Mouse (Mus musculus): ENCODE measurements around the gene Stard3.

The Stard3 gene

DNA sequence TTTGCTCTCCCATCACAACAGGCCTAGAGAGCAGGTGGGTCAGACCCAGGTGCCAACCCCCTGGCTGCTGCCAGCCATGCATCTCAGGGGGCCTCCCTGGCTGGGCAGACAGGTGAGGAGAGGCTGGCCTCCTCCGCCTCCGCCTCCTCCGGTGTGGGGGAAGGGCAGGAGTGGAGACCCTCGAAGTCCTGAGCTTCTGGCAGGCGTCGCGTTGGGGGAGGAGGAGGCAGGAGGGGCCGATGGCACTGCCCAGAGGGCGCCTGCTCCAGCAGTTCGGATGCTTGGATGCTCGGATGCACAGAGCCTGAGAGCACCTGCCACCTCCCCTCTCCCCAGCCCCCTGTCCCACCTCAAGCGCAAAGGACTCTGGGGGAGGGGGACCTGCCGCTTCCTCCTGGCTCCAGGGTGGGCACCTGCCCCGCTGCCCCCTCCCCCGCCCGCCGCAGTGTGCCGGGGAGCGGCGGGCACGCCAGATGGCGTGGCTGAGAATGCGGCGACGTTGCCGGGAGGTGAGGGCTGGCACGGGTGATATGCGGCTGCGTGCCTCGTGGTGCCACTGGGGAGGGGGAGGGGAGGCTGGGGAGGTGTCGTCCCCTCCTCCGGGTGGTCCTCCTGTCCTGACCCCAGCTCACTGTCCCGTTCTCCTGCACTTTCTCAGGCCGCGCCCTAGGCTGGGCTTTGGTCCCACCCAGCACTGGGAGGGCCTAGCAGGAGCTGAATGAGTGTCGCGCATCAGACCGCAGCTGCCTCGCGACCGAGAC is 24.0 kb upstream of the Stard3 start:
- DNase-seq (ENCODE audit: low read depth, low spot score), result no peak
- Histone ChIP-seq H3K36me3 (ENCODE audit: control insufficient read depth, insufficient read depth, low read length, poor library complexity, severe bottlenecking) (no peaks in the 10 kb centered on the region), H3K27me3 (ENCODE audit: control insufficient read depth, insufficient read depth, low read length, poor library complexity, severe bottlenecking) (0 out of 2 replicates have a peak, but pooled peaks cover 1% of the 10 kb centered on the region)

DNA sequence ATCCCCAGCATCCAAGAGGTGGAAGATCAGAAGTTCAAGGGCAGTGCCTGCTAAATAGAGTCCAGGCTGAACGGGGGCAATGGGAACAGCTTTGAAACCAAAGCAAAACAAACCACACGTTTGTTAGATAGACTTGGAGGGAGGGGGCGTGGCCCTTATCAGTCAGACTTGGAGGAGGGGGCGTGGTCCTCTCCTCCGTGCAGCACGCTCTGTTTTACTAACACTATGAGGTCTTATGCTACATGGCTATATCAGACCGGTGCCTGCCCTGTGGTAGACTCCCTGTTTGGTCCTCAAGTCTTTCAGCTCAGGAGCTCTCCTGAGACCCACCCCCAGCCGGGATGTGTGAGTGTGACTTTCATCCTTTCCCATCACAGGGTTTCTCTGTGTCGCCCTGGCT is 22.9 kb upstream of the Stard3 start:
- H3K27me3 ChIP-seq (ENCODE audit: control insufficient read depth, insufficient read depth, low read length, poor library complexity, severe bottlenecking), result no peaks in the 10 kb centered on the region
- H3K36me3 ChIP-seq (ENCODE audit: control insufficient read depth, insufficient read depth, low read length, poor library complexity, severe bottlenecking), result no peaks in the 10 kb centered on the region
- DNase-seq (ENCODE audit: low read depth, low spot score), result no peak

DNA sequence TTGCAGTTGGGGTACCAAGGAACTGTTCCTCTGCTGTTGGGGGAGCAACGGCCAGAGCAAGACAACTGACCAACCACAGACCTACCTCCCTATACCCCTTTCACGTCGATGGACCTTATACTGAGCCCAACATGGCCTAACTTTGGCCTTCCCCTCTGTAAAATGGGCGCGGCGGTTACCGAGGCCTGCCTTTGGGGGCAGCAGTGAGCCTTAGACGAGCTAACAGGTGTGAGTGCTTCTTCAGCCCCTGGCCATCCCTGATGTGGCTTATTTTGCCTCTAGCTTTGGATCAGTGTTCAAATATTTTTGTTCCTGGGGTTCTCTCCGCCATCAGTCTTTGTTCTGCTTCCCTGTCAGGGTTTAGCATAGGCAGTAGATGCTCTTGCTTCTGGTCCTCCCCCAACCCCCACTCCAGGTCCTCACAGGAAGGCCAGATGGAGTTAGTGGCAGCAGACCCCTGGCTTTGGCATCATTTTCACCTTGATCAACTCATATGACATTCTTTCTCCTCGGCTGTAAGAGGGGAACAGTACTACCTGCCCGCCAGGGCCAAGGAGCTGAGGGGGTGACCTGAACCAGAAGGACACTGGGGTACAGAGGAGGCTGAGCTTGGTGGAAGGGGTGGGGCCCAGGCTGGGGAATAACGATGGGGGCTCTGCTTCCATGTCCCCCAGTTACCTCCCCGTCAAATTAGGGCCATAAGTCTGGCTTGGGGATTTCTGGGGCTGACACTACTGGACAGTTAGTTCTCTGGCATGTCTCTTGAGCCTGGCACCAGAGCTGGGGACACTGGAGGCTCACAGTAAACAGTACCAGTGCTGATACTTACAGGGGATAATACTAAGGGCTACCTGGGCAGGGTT is 21.7 kb upstream of the Stard3 start:
- DNase-seq (ENCODE audit: low read depth, low spot score), result peak; percentile 65

DNA sequence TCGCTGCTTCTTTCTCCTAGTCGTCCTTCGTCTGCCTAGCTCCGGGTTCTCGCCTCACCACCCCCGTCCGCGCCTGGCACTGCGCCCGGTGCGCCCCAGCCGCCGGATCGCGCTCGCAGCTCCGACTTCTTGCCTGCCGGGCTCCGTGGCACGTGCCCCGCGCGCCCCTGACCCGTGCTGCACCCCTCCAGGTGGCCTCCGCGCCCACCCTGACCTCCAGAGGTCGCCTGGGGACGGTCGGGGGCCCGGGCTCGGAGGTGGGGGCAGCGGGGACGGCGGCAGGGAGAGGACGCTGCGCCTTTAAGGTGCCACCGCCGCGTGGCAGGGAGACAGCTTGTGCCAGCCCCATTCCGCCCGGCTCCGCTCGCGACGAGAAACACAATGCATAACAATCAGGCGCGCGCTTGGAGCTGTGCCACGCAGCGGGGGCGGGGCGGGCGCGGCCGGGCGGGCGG is 19.6 kb upstream of the Stard3 start:
- Histone ChIP-seq H3K36me3 (ENCODE audit: control insufficient read depth, insufficient read depth, low read length, poor library complexity, severe bottlenecking) (no peaks in the 10 kb centered on the region), H3K27me3 (ENCODE audit: control insufficient read depth, insufficient read depth, low read length, poor library complexity, severe bottlenecking) (no peaks in the 10 kb centered on the region)
- DNase-seq (ENCODE audit: low read depth, low spot score), result no peak

More for the DNA sequence above, 21.7 kb upstream of the Stard3 start:
- Histone ChIP-seq H3K36me3 (ENCODE audit: control insufficient read depth, insufficient read depth, low read length, poor library complexity, severe bottlenecking) (no peaks in the 10 kb centered on the region), H3K27me3 (ENCODE audit: control insufficient read depth, insufficient read depth, low read length, poor library complexity, severe bottlenecking) (no peaks in the 10 kb centered on the region)

DNA sequence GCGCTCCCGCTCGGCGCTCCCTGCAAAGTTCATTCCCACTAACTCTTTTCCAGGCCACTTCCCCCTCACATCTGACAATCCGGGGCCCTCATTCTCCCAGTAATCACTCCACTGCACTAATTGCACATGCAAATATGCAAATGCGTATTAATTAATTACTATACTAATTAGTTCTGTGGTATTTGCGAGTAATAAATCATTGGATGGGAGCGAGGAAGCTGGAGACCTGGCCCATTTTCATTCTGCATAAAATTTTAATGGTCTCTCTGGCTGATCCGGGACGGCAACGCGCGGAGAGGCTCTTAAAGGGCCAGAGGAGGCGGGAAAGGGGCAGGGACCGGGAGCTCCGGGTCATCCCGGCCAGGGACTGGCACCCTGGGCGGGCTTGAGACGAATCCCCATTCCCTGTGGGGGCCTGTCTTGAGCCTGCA is 19.1 kb upstream of the Stard3 start:
- no peaks in the 10 kb centered on the region for H3K27me3 ChIP-seq (ENCODE audit: control insufficient read depth, insufficient read depth, low read length, poor library complexity, severe bottlenecking)
- DNase-seq (ENCODE audit: low read depth, low spot score), result no peak
- H3K36me3 ChIP-seq (ENCODE audit: control insufficient read depth, insufficient read depth, low read length, poor library complexity, severe bottlenecking), result no peaks in the 10 kb centered on the region

DNA sequence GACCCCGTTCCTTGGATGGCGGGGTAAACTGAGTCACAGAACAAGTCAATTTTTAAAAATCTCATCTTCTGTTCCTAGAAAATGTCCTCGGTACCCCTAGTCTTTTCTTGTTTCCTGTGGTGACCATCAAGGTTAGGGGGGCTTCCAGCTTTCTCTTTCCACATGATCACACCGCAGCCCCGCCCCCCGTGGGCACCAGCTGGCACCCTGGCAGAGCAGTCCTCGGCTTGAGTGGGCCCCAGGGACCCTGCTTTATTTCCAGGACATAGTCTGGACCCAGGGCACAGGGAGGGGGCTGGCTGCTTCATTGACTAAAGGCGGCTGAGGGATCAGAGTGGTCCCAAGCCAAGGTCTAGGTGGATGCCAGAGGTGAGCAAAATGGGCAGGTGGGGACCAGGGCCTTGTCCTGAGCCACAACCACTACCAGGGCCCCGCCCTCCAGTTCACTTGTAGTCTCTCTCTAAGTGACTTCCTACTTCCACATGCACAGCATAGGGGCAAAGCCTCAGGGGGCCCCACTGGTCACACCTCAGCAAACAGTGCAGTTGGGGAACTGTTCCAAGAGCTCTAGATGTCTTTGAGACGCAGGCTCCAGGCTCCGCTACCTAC is 18.4 kb upstream of the Stard3 start:
- DNase-seq (ENCODE audit: low read depth, low spot score), result peak; percentile 70
- Histone ChIP-seq H3K27me3 (ENCODE audit: control insufficient read depth, insufficient read depth, low read length, poor library complexity, severe bottlenecking) (no peaks in the 10 kb centered on the region), H3K36me3 (ENCODE audit: control insufficient read depth, insufficient read depth, low read length, poor library complexity, severe bottlenecking) (no peaks in the 10 kb centered on the region)

DNA sequence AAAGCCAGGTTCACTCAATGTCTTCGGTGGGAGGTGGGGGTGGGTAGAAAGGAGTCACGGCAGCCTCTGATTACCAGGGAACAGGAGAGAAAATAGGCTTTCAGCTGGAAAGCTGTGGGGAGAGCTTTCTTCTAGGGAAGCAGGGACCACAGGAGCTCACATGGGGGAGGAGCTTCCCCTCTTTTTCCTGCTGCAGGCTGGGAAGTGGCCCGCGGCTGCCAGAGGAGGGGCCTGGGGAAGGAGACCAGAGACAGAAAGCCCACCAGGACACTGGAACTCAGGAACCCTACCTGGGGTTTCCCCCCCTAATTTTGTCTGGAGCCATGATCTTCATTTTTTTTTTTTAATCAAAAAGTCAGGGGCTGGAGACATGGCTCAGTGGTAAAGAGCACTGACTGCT is 17.6 kb upstream of the Stard3 start:
- H3K36me3 ChIP-seq (ENCODE audit: control insufficient read depth, insufficient read depth, low read length, poor library complexity, severe bottlenecking), result no peaks in the 10 kb centered on the region
- DNase-seq (ENCODE audit: low read depth, low spot score), result no peak
- H3K27me3 ChIP-seq (ENCODE audit: control insufficient read depth, insufficient read depth, low read length, poor library complexity, severe bottlenecking), result no peaks in the 10 kb centered on the region

DNA sequence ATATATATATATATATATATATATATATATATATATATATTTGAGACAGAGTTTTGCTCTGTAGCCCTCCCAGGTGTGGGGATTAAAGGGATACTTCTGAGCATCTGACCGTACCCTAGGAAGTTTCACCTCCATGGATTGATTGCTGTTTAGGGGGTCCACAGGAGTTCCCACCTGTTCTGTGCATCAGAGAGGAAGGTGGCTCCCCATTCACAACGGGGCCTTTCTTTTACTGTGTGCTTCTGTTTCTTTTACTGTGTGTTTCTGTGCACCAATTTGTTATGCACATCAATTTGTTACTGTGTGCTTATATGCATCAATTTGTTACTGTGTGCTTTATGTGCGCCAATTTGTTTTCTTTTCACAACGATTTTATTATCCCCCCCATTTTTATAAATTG is 17.0 kb upstream of the Stard3 start:
- Histone ChIP-seq H3K27me3 (ENCODE audit: control insufficient read depth, insufficient read depth, low read length, poor library complexity, severe bottlenecking) (no peaks in the 10 kb centered on the region), H3K36me3 (ENCODE audit: control insufficient read depth, insufficient read depth, low read length, poor library complexity, severe bottlenecking) (no peaks in the 10 kb centered on the region)
- no peak for DNase-seq (ENCODE audit: low read depth, low spot score)

DNA sequence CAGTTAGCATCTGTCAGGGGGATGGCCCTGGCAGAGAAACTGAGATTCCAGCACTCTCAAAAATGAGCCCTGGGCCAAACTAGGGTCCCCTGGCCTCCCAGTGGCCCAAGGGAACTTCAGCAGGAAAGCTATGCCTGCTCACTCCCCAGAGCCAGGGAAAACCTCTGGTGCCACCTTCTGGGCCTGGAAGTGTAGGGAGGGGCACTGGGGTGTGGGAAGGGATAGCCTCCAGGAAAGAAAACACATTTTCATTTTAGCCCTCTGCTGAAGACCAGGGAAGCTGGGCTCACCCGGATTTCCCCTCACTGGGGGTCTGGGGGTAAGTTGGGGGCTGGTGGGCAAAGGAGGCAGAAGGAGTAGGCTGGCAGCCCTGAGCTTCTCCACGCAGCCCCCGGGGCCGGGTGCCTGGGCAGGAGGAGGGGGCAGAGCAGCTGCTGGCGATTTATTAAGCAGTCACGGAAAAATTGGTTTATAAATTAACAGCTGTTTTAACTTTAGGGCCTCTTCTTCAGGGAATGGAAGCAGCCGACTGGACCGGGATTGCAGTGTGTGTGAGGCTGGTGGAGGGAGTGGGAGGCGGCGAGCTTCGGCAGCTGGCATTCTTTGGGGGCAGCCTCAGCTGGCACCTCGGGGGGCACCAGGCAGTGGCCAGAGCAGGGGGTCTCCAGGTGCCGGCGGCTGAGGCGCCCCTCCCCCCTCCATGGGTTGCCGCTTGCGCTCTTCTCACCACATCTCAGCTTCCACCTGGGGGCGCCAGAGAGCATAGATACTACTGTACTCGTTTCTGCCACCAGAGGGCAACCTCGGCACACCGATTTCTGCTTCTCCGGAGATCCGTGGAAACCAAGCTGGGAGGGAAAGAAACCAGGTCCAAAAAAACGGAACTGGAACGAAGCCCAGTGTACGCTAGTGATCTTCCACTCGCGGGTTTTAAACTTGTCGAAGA is 15.9 kb upstream of the Stard3 start:
- Histone ChIP-seq H3K36me3 (ENCODE audit: control insufficient read depth, insufficient read depth, low read length, poor library complexity, severe bottlenecking) (no peaks in the 10 kb centered on the region), H3K27me3 (ENCODE audit: control insufficient read depth, insufficient read depth, low read length, poor library complexity, severe bottlenecking) (no peaks in the 10 kb centered on the region)
- peak; percentile 93 for DNase-seq (ENCODE audit: low read depth, low spot score)

DNA sequence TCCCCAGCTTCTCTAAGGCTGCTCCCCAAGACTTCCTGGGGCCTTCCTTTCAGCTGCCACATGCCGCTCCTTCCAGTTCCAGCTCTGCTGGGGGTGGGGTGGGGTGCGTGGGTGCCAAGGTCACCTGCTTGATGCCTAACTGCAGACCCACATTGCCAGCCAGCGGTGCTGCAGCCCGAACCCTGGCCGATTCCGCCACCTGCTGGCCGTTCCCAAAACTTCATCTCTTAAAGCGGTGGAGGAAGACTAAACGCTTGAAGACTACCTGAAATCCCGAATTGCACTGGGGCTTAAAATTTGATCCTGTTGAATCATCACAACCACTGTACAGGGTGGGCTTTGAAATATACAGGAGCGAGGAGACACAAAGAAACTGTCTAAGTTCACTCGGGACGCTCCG is 12.9 kb upstream of the Stard3 start:
- Histone ChIP-seq H3K36me3 (ENCODE audit: control insufficient read depth, insufficient read depth, low read length, poor library complexity, severe bottlenecking) (no peaks in the 10 kb centered on the region), H3K27me3 (ENCODE audit: control insufficient read depth, insufficient read depth, low read length, poor library complexity, severe bottlenecking) (peaks cover 2% of the 10 kb centered on the region; the same call in 1 of the 2 replicates)
- DNase-seq (ENCODE audit: low read depth, low spot score), result peak; percentile 76

DNA sequence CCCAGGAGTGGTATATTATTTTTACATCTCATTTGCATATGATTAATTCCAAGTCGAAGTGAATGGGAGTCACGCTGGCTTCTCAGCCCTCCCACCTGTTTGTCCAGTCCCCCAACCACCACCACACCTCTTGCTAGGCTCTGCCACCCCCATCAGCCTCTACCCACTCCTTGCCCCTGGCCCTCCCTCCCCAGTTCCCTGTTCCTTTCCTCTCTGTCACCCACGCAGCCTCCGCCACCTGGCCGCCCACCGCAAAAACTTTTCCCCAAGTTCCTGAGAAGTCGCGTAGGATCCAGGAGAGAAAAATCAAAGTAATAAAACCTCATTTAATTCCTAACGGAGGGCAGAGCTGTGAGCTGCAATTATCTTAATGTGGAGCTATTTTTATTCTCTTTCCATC is 12.0 kb upstream of the Stard3 start:
- DNase-seq (ENCODE audit: low read depth, low spot score), result no peak

DNA sequence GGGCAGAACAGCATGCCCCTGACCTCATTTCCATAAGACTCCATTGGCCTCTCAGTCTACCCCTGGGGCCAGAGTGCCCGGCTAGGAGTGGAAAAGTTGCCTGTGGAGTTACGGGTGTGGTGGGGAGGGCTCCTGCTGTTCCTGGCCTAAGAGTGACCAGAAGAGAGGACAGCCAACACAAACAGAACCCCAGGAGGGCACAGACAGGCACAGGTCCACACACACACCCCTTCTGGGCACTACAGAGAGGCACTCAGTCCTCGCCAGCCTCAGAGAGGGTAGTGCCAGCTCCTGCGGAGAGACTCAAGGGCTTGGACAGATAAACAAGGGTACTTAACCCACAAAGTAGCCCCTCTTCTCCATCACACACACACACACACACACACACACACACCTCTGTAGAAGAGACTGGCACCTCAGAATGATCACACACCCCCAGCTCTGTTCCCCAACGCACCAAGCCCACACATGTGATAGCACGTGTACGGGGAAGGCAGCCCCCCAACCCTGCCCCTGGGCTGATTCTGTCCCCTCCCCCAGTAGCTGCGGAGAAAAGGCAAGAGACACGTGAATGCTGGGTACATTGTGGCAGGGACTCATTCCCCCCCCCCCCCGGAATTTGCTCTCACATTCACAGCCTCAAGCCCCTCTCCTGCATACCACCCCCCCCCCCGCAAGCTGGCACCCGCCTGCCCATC is 10.6 kb upstream of the Stard3 start:
- no peak for DNase-seq (ENCODE audit: low read depth, low spot score)
- H3K36me3 ChIP-seq (ENCODE audit: control insufficient read depth, insufficient read depth, low read length, poor library complexity, severe bottlenecking), result no peaks in the 10 kb centered on the region
- peaks cover 2% of the 10 kb centered on the region; the same call in 1 of the 2 replicates for H3K27me3 ChIP-seq (ENCODE audit: control insufficient read depth, insufficient read depth, low read length, poor library complexity, severe bottlenecking)

More for the DNA sequence above, 12.0 kb upstream of the Stard3 start:
- H3K27me3 ChIP-seq (ENCODE audit: control insufficient read depth, insufficient read depth, low read length, poor library complexity, severe bottlenecking), result peaks cover 2% of the 10 kb centered on the region; the same call in 1 of the 2 replicates
- no peaks in the 10 kb centered on the region for H3K36me3 ChIP-seq (ENCODE audit: control insufficient read depth, insufficient read depth, low read length, poor library complexity, severe bottlenecking)

DNA sequence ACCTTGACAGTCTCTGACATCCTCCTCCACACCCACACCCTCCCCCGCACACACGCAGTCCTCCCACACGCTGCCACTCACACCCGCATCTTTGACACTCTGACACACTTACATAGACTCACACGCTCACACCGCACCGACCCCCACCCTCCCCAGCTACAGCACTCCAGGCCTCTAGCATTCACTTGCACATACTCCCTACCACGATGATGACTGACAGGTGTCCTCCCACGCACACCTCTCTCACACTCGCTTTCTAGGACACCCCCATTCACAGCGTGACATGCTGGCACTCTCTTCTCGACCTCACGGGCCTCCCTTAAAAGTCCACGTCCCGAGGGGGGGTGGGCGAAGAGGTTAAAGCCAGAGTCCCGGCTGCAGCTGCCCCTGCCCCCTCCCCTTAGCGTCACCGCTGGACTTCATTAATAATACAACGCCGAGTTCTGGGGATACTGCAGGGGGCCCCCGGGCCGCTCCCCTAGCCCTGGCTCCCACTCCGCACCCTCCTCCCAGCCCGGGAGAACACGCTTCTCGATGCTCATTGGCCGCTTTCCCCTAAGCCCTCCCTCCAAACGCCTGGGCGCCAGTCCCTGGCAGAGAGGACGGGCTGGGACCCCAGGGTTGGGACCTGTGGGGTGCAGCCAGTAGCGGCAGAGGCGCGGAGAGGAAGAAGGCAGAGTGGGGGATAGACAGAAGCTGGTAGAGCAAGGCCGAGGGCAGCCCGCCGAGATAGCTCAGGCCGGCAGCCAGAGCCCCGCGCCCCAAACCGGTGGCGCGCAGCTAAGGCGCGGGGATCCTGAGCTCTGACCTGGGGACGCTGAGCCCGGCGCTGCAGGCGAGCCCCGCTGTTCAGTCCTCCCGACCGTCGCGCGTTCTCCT is 9.8 kb upstream of the Stard3 start, which contains the start of gene Ppp1r1b:
Gene Ppp1r1b (plus strand): TSS at position 322 of the 879 bp plus-strand sequence.
- Histone ChIP-seq H3K27me3 (ENCODE audit: control insufficient read depth, insufficient read depth, low read length, poor library complexity, severe bottlenecking) (peaks cover 2% of the 10 kb centered on the region; the same call in 1 of the 2 replicates), H3K36me3 (ENCODE audit: control insufficient read depth, insufficient read depth, low read length, poor library complexity, severe bottlenecking) (no peaks in the 10 kb centered on the region)
- peak; percentile 48 for DNase-seq (ENCODE audit: low read depth, low spot score)

Measured in splenic B cell, adult 2 months (primary cell).